Mouse (Mus musculus) testis, adult 2 months (tissue): ENCODE measurements around the gene Olfr548-ps1. TPM values are rescaled to one million over a fixed set of nuclear protein-coding genes. Genes with fewer than 3 reads are reported as not detected.

Experiments
- H3K27ac ChIP-seq: fragments of 200-500 bp; 2 replicates; pipeline ENCODE4 v1.5.1; 2012; ENCODE audit warnings: low read depth, low read length; ENCODE audit not compliant: control insufficient read depth, insufficient read depth
- H3K27me3 ChIP-seq: fragments of 200-500 bp; 2 replicates; pipeline ENCODE4 v1.6.1; 2012; ENCODE audit warnings: mild to moderate bottlenecking, low read length, moderate library complexity; ENCODE audit not compliant: control insufficient read depth, insufficient read depth
- H3K36me3 ChIP-seq: fragments of 200-500 bp; 2 replicates; pipeline ENCODE4 v1.6.1; 2012; ENCODE audit warnings: mild to moderate bottlenecking, low read length; ENCODE audit not compliant: control insufficient read depth, insufficient read depth
- H3K4me1 ChIP-seq: fragments of 200-500 bp; 2 replicates; pipeline ENCODE4 v1.6.1; 2012; ENCODE audit warnings: low read length; ENCODE audit not compliant: control insufficient read depth, insufficient read depth
- H3K4me3 ChIP-seq: fragments of 200-500 bp; 2 replicates; pipeline ENCODE4 v1.5.1; 2012; ENCODE audit warnings: low read depth, mild to moderate bottlenecking, low read length, moderate library complexity, mixed read lengths; ENCODE audit not compliant: control insufficient read depth
- CTCF ChIP-seq: fragments of 200-500 bp; IDR thresholded peaks from 2 replicates; pipeline ENCODE4 v1.5.1; 2012; ENCODE audit warnings: low read depth, mild to moderate bottlenecking, inconsistent platforms, low read length, moderate library complexity; ENCODE audit not compliant: control insufficient read depth, insufficient read depth, insufficient replicate concordance
- POLR2A ChIP-seq: fragments of 200-500 bp; IDR thresholded peaks from 2 replicates; pipeline ENCODE4 v1.6.1; 2012; ENCODE audit warnings: low read depth, mild to moderate bottlenecking, inconsistent platforms, low read length, moderate library complexity; ENCODE audit not compliant: control insufficient read depth
- polyA plus RNA-seq: library from polyadenylated mRNA; depleted of rRNA; stranded (reverse); fragments of >200 nt; gene quantifications from 2 replicates; pipeline ENCODE4 v1.2.3, GENCODE M21; 2012

Gene Olfr548-ps1
- polyA plus RNA-seq, 1 experiment = not detected

- no peaks in the 10 kb centered on the region for H3K36me3 ChIP-seq
- H3K4me1 ChIP-seq = peaks cover 5% of the 10 kb centered on the region
- no peak overlapping the region for H3K27ac ChIP-seq
- H3K4me3 ChIP-seq = no peak overlapping the region
- no peak for TF ChIP-seq POLR2A
- TF ChIP-seq CTCF = no peak
- H3K27me3 ChIP-seq = no peaks in the 10 kb centered on the region
These were observed 28.8 kb upstream of the Olfr548-ps1 start for GRCm38 (mm10) chr7:102511927-102512326.

GRCm38 (mm10) chr7:102512814-102513435, 27.8 kb upstream of the Olfr548-ps1 start:
- Histone ChIP-seq H3K4me1 (peaks cover 5% of the 10 kb centered on the region), H3K27ac (no peak overlapping the region), H3K4me3 (peak overlapping the region; percentile 27), H3K27me3 (no peaks in the 10 kb centered on the region), H3K36me3 (no peaks in the 10 kb centered on the region)
- TF ChIP-seq POLR2A (no peak), CTCF (peak; percentile 71)

GRCm38 (mm10) chr7:102514144-102514543, 26.6 kb upstream of the Olfr548-ps1 start:
- H3K4me3 ChIP-seq = no peak overlapping the region
- H3K36me3 ChIP-seq = no peaks in the 10 kb centered on the region
- no peak for TF ChIP-seq POLR2A
- no peaks in the 10 kb centered on the region for H3K27me3 ChIP-seq
- H3K27ac ChIP-seq = no peak overlapping the region
- H3K4me1 ChIP-seq = peaks cover 5% of the 10 kb centered on the region

GRCm38 (mm10) chr7:102516261-102517050, 24.2 kb upstream of the Olfr548-ps1 start:
- H3K27me3 ChIP-seq = no peaks in the 10 kb centered on the region
- no peak overlapping the region for H3K4me3 ChIP-seq
- H3K36me3 ChIP-seq = no peaks in the 10 kb centered on the region
- no peak overlapping the region for H3K27ac ChIP-seq
- TF ChIP-seq CTCF = no peak
- TF ChIP-seq POLR2A = no peak
- peaks cover 5% of the 10 kb centered on the region for H3K4me1 ChIP-seq

GRCm38 (mm10) chr7:102517051-102517335, 23.7 kb upstream of the Olfr548-ps1 start:
- no peak overlapping the region for H3K27ac ChIP-seq
- no peak overlapping the region for H3K4me3 ChIP-seq
- TF ChIP-seq CTCF = no peak
- TF ChIP-seq POLR2A = no peak
- H3K36me3 ChIP-seq = no peaks in the 10 kb centered on the region
- no peaks in the 10 kb centered on the region for H3K27me3 ChIP-seq
- peaks cover 5% of the 10 kb centered on the region for H3K4me1 ChIP-seq

GRCm38 (mm10) chr7:102529052-102529451, 11.6 kb upstream of the Olfr548-ps1 start:
- H3K4me1 ChIP-seq = no peaks in the 10 kb centered on the region
- no peaks in the 10 kb centered on the region for H3K27me3 ChIP-seq
- H3K4me3 ChIP-seq = no peak overlapping the region
- TF ChIP-seq POLR2A (no peak), CTCF (no peak)
- no peaks in the 10 kb centered on the region for H3K36me3 ChIP-seq
- no peak overlapping the region for H3K27ac ChIP-seq

GRCm38 (mm10) chr7:102534449-102534848, 6.2 kb upstream of the Olfr548-ps1 start, which contains the start of gene Olfr547:
TSS of gene Olfr547 (plus strand) at chr7:102534749.
- H3K27ac ChIP-seq = no peak within 1 kb of the TSS
- no peak within 1 kb of the TSS for H3K4me3 ChIP-seq
- H3K27me3 ChIP-seq = no peaks in the 10 kb centered on the region
- no peaks in the 10 kb centered on the region for H3K4me1 ChIP-seq
- no peak for TF ChIP-seq CTCF
- no peak for TF ChIP-seq POLR2A
- no peaks in the 10 kb centered on the region for H3K36me3 ChIP-seq

GRCm38 (mm10) chr7:102541251-102541650, 555 bp downstream of the Olfr548-ps1 start:
- Histone ChIP-seq H3K27ac (no peak overlapping the region), H3K36me3 (no peaks in the 10 kb centered on the region), H3K4me3 (no peak overlapping the region), H3K4me1 (no peaks in the 10 kb centered on the region), H3K27me3 (no peaks in the 10 kb centered on the region)
- TF ChIP-seq POLR2A (no peak), CTCF (no peak)
